Mouse (Mus musculus): ENCODE data around the gene 4931409K22Rik. TPM values are rescaled to one million over a fixed set of nuclear protein-coding genes. Genes with fewer than 3 reads are reported as not detected.
A peak's percentile ranks its signal among the peaks of the same experiment; 100 is the strongest.

The 4931409K22Rik gene
- polyA plus RNA-seq, 1 experiment from 2014 or later, result 0.19 TPM

GRCm38 (mm10) chr5:24534292-24534691, 22.3 kb downstream of the 4931409K22Rik start:
- H3K4me3 ChIP-seq, result no peak overlapping the region
- H3K27me3 ChIP-seq, result peaks cover 63% of the 10 kb centered on the region
- ATAC-seq (ENCODE audit: low FRiP score), result no peak
- H3K27ac ChIP-seq, result no peak overlapping the region
- no peaks in the 10 kb centered on the region for H3K36me3 ChIP-seq
- no peak overlapping the region for H3K9ac ChIP-seq
- H3K4me2 ChIP-seq, result no peak overlapping the region
- 58% methylated on average over 5 of the region's 5 CpGs for WGBS
- H3K4me1 ChIP-seq (replicated peaks), result peaks cover 21% of the 10 kb centered on the region
- no peaks in the 10 kb centered on the region for H3K9me3 ChIP-seq

DNA sequence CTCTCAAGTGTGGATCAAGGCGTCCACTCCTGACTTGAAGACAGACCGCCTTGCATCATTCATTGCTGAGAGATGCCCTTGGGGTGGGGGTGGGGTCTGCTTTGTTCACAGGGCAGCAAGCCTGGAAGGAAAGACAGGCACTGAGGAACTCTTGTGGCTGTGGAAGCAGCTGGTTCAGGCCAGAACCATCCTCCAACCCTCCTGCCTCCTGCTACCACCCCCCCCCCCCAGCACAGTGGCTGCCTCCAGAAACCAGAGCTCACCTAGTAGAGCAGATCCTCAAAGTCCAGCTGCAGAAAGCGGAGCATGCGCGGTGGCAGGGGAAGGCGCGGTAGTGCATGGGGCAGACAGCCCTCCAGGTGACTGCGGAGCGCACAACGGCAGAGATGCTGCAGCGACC, 23.2 kb downstream of the 4931409K22Rik start:
- Histone ChIP-seq H3K27ac (no peak overlapping the region), H3K4me1 (replicated peaks) (peaks cover 25% of the 10 kb centered on the region), H3K9me3 (no peaks in the 10 kb centered on the region), H3K9ac (no peak overlapping the region), H3K4me2 (no peak overlapping the region), H3K27me3 (peaks cover 66% of the 10 kb centered on the region), H3K36me3 (no peaks in the 10 kb centered on the region), H3K4me3 (no peak overlapping the region)
- WGBS, result 59% methylated on average over 11 of the region's 11 CpGs
- no peak for ATAC-seq (ENCODE audit: low FRiP score)

GRCm38 (mm10) chr5:24530042-24530689, 26.4 kb downstream of the 4931409K22Rik start:
- no peaks in the 10 kb centered on the region for H3K9me3 ChIP-seq
- H3K27ac ChIP-seq, result no peak overlapping the region

DNA sequence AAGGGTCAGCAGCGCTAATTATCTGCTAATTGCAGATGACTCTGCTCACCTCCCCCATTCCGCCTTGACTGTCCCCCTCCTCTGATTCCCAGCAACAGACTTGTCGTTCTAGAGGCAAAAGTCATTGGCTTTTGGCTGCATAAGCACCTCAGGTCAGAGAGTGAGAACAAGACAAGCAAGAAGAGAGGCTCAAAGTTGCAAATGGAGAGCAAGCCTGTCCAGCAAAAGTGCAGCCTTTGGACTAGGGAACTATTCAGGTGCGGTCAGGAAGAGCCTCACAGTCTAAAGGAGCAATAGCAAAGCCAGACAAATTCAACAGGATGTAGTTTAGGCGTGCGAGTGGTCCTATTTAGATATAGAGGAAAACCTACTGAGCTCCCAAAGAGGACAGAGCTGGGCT, 28.8 kb downstream of the 4931409K22Rik start:
- no peak overlapping the region for H3K4me3 ChIP-seq
- H3K27me3 ChIP-seq, result peaks cover 91% of the 10 kb centered on the region
- no peaks in the 10 kb centered on the region for H3K9me3 ChIP-seq
- H3K9ac ChIP-seq, result no peak overlapping the region
- no peak for ATAC-seq (ENCODE audit: low FRiP score)
- H3K4me1 ChIP-seq (replicated peaks), result peaks cover 46% of the 10 kb centered on the region
- H3K27ac ChIP-seq, result no peak overlapping the region
- WGBS, result 12% methylated on average over 6 of the region's 6 CpGs
- no peaks in the 10 kb centered on the region for H3K36me3 ChIP-seq
- peak overlapping the region; percentile 5; the same call in 1 of the 2 replicates for H3K4me2 ChIP-seq

More at GRCm38 (mm10) chr5:24530042-24530689, 26.4 kb downstream of the 4931409K22Rik start:
- 17% methylated on average over 24 of the region's 24 CpGs for WGBS
- no peak overlapping the region for H3K4me2 ChIP-seq
- H3K27me3 ChIP-seq, result peaks cover 85% of the 10 kb centered on the region
- H3K4me3 ChIP-seq, result no peak overlapping the region
- H3K4me1 ChIP-seq (replicated peaks), result peaks cover 39% of the 10 kb centered on the region
- ATAC-seq (ENCODE audit: low FRiP score), result peak; percentile 55
- no peak overlapping the region for H3K9ac ChIP-seq
- no peaks in the 10 kb centered on the region for H3K36me3 ChIP-seq

DNA sequence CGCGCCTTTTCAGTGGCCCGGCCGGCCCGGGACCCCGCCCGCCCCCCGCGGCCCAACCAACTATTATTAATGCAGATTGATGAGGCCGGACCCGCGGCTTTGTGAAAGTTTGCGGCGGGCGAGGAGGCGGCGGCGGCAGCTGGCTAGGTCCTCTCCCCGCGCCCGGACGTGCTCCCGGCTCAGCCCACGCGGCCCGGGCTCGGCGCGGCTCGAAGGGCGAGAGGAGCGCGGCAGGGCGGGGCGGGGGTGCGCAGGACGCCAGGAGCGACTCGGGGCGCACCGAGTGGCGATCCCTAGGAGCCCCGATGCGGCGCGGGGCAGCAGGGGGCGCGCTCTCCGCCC, 29.7 kb downstream of the 4931409K22Rik start, which contains the start of gene Gbx1:
TSS of gene Gbx1 (minus strand) at position 314 of the 342 bp plus-strand sequence.
- peak within 1 kb of the TSS; percentile 60 for H3K27ac ChIP-seq
- ATAC-seq (ENCODE audit: low FRiP score), result no peak; the same call in 1 of the 2 replicates
- H3K9me3 ChIP-seq, result no peaks in the 10 kb centered on the region
- H3K4me2 ChIP-seq, result peak within 1 kb of the TSS; percentile 89
- H3K27me3 ChIP-seq, result peaks cover 93% of the 10 kb centered on the region
- WGBS, result 1% methylated on average over 39 of the region's 49 CpGs
- peak within 1 kb of the TSS; percentile 79 for H3K9ac ChIP-seq
- H3K4me3 ChIP-seq, result peak within 1 kb of the TSS; percentile 55
- no peaks in the 10 kb centered on the region for H3K36me3 ChIP-seq
- peaks cover 46% of the 10 kb centered on the region for H3K4me1 ChIP-seq (replicated peaks)

DNA sequence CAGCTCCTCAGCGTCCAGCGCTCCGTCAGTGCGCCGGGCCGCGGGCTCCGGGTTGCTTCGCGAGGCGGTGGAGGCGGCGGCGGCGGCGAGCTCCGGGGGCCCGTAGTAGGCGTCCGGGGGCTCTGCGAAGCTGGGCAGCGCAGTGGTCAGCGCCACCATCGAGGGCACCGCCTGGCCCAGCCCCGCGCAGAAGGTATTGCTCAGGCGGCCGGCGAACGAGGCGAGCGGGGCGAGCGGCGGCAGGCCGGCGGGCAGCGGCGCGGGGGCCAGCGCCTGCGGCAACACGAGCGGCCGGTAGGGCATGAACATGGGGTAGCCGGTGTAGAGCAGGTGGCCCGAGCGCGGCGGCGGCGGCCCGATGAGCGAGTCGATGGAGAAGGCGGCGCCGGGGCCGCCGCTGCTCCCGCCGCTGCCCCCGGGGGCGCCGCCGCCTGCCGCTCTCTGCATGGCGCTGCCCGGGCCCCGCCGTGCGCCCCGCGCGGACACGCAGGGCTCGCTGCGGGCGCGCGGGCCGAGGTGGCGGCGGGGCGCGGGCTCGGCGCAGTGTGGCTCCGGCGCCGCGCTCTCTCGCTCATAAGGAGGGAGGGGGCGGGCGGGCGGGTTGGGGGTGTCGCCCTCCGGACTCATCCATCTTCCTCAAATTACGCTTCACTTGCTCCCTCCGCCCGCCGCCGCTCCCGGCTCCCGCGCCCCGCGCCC, 30.3 kb downstream of the 4931409K22Rik start:
- peak overlapping the region; percentile 89 for H3K4me2 ChIP-seq
- no peaks in the 10 kb centered on the region for H3K36me3 ChIP-seq
- no peaks in the 10 kb centered on the region for H3K9me3 ChIP-seq
- 0% methylated on average over 36 of the region's 109 CpGs for WGBS
- H3K27ac ChIP-seq, result peak overlapping the region; percentile 60
- peak overlapping the region; percentile 79 for H3K9ac ChIP-seq
- peaks cover 90% of the 10 kb centered on the region for H3K27me3 ChIP-seq
- H3K4me3 ChIP-seq, result peak overlapping the region; percentile 55
- H3K4me1 ChIP-seq (replicated peaks), result peaks cover 46% of the 10 kb centered on the region
- peak; percentile 30 for ATAC-seq (ENCODE audit: low FRiP score)

GRCm38 (mm10) chr5:24525360-24526189, 31.0 kb downstream of the 4931409K22Rik start:
- peak overlapping the region; percentile 89 for H3K4me2 ChIP-seq
- 0 out of 2 replicates have a peak, but pooled peaks have one; percentile 9 for ATAC-seq (ENCODE audit: low FRiP score)
- H3K36me3 ChIP-seq, result no peaks in the 10 kb centered on the region
- peak overlapping the region; percentile 55 for H3K4me3 ChIP-seq
- 3% methylated on average over 34 of the region's 34 CpGs for WGBS
- H3K4me1 ChIP-seq (replicated peaks), result peaks cover 43% of the 10 kb centered on the region
- no peaks in the 10 kb centered on the region for H3K9me3 ChIP-seq
- H3K27ac ChIP-seq, result peak overlapping the region; percentile 60
- H3K9ac ChIP-seq, result peak overlapping the region; percentile 79
- peaks cover 83% of the 10 kb centered on the region for H3K27me3 ChIP-seq

DNA sequence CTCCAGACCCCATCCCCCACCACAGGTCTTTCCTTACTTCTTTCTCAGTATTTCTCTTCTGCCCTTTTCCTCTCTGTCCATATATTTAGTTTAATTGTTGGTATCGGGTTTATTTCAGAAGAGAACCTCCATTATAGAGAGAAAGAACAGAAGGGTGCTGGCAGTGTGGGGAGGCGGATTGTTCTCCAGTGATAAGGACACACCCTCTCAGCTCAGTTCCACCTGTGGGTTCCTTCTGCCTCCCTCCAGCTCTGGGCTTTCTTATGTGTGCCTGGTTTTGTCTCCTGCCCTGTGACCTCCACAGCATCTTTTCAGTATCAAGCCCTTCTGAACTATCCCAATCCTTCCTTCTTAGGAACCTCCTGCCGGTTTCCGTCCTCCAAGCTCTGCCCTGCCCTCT, 32.1 kb downstream of the 4931409K22Rik start:
- Histone ChIP-seq H3K27ac (no peak overlapping the region), H3K4me3 (peak overlapping the region; percentile 55), H3K36me3 (no peaks in the 10 kb centered on the region), H3K4me2 (peak overlapping the region; percentile 89), H3K4me1 (replicated peaks) (peaks cover 40% of the 10 kb centered on the region), H3K27me3 (peaks cover 75% of the 10 kb centered on the region), H3K9ac (peak overlapping the region; percentile 79; the same call in 1 of the 2 replicates), H3K9me3 (no peaks in the 10 kb centered on the region)
- 7% methylated on average over 4 of the region's 4 CpGs for WGBS
- no peak for ATAC-seq (ENCODE audit: low FRiP score)

- 14% methylated on average over 8 of the region's 8 CpGs for WGBS
Observed at GRCm38 (mm10) chr5:24523806-24524205, 32.8 kb downstream of the 4931409K22Rik start.

DNA sequence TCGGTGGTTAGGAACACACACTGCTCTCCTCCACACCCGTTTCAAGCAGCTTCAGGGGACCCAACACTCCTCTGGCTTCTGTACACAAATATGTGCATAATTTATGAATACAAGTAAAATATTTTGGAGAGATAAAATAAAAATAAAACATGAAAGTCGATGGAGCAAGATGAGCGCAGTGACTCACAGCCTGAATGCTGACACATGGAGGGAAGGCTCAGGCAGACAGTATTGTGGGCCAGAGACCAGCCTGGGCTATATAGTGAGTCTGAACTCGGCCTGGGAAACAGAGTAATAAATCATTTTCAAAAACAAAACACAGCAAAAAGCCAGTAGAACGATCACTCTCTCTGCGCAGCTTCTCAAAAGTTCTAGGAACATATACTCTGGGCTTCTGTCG, 35.2 kb downstream of the 4931409K22Rik start:
- Histone ChIP-seq H3K4me1 (replicated peaks) (peaks cover 19% of the 10 kb centered on the region), H3K27ac (no peak overlapping the region), H3K27me3 (peaks cover 53% of the 10 kb centered on the region), H3K4me3 (no peak overlapping the region), H3K9ac (no peak overlapping the region), H3K9me3 (no peaks in the 10 kb centered on the region), H3K36me3 (no peaks in the 10 kb centered on the region), H3K4me2 (peak overlapping the region; percentile 89; the same call in 1 of the 2 replicates)
- 68% methylated on average over 8 of the region's 8 CpGs for WGBS
- ATAC-seq (ENCODE audit: low FRiP score), result no peak

More at GRCm38 (mm10) chr5:24523806-24524205, 32.8 kb downstream of the 4931409K22Rik start:
- Histone ChIP-seq H3K9ac (no peak overlapping the region), H3K9me3 (no peaks in the 10 kb centered on the region), H3K4me2 (peak overlapping the region; percentile 89), H3K27ac (no peak overlapping the region), H3K36me3 (no peaks in the 10 kb centered on the region), H3K4me1 (replicated peaks) (peaks cover 34% of the 10 kb centered on the region), H3K4me3 (peak overlapping the region; percentile 55), H3K27me3 (peaks cover 68% of the 10 kb centered on the region)
- no peak for ATAC-seq (ENCODE audit: low FRiP score)

DNA sequence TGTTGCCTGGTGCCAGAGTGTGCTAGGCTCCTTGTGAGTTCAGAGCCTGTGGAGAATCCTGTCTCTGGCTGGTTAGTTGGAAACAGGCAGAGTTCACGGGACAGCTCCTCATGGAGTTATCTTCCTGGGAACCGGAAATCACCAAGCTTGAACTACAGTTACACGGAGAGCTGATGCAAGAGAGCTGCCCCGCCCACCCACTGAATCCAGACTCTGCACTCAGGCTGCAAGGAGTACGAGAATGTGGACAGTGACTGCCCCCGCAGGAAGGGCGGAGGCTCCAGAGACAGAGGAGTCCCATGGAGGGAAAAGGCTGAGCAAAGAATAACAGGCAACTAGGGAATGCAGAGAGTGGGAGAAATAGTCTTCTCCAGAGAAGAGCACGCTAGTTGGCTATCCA, 44.3 kb downstream of the 4931409K22Rik start:
- 58% methylated on average over 8 of the region's 8 CpGs for WGBS
- peaks cover under 1% of the 10 kb centered on the region; the same call in 1 of the 2 replicates for H3K27me3 ChIP-seq
- no peak overlapping the region for H3K27ac ChIP-seq
- H3K4me1 ChIP-seq (replicated peaks), result peaks cover 14% of the 10 kb centered on the region
- H3K4me3 ChIP-seq, result no peak overlapping the region
- no peaks in the 10 kb centered on the region for H3K9me3 ChIP-seq
- no peak for ATAC-seq (ENCODE audit: low FRiP score)
- H3K36me3 ChIP-seq, result peaks cover 7% of the 10 kb centered on the region; the same call in 1 of the 2 replicates
- no peak overlapping the region for H3K4me2 ChIP-seq
- H3K9ac ChIP-seq, result no peak overlapping the region

- WGBS, result 49% methylated on average over 11 of the region's 11 CpGs
- H3K27ac ChIP-seq, result no peak overlapping the region
- H3K4me2 ChIP-seq, result no peak overlapping the region
- ATAC-seq (ENCODE audit: low FRiP score), result no peak
- H3K4me1 ChIP-seq (replicated peaks), result peaks cover 14% of the 10 kb centered on the region
- peaks cover 7% of the 10 kb centered on the region; the same call in 1 of the 2 replicates for H3K36me3 ChIP-seq
- H3K9me3 ChIP-seq, result no peaks in the 10 kb centered on the region
- H3K27me3 ChIP-seq, result no peaks in the 10 kb centered on the region
- no peak overlapping the region for H3K9ac ChIP-seq
- no peak overlapping the region for H3K4me3 ChIP-seq
Observed at GRCm38 (mm10) chr5:24510635-24511034, 46.0 kb downstream of the 4931409K22Rik start.

Data from hindbrain, embryonic 13.5 days (tissue).